In the genomic region with DNA sequence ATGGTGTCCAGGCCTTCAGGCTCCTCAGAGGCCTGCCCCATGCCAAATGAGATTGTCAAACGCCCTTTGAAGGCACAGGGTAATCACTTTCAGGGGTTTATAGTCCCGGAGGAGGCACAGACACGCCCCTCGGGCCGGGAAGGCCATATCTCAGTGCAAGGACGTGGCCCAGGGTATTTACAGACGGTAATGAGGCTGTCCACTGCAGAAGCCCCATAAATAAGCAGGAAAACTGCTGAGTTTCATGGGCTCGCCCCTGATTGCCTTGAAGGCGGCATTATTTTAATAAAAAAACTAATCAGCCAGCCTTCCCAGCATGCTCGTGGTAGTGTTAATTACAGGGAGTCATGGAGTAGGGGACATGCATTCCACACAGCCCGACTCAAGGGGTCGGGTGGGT, we compare ENCODE assay signal across 16 mouse cellular contexts. TPM values are rescaled to one million over a fixed set of nuclear protein-coding genes. Genes with fewer than 3 reads are reported as not detected.
"Had no signal": no experiment of that assay in that cellular context is flagged by ENCODE, and none has a peak within 500 bp of the region (broad histone marks: within the 10 kb centered on the region; RNA-seq: fewer than 3 reads in every experiment).

No protein-coding gene starts in this region.

- H3K4me3 ChIP-seq: layer of hippocampus, adult 2 months; limb, embryonic 15.5 days; liver, embryonic 12.5 days; midbrain, embryonic 10.5 days; midbrain, embryonic 15.5 days had no signal

- ATAC-seq: liver, embryonic 12.5 days; midbrain, embryonic 15.5 days had no signal

- H3K4me2 ChIP-seq: limb, embryonic 15.5 days; liver, embryonic 12.5 days; lung, embryonic 14.5 days; midbrain, embryonic 15.5 days had no signal

- H3K27me3 ChIP-seq: liver, embryonic 12.5 days; midbrain, embryonic 15.5 days had no signal

- H3K9me3 ChIP-seq: limb, embryonic 15.5 days; liver, embryonic 12.5 days; midbrain, embryonic 10.5 days; midbrain, embryonic 15.5 days had no signal

- H3K9ac ChIP-seq: limb, embryonic 15.5 days; liver, embryonic 12.5 days; lung, embryonic 14.5 days; midbrain, embryonic 15.5 days had no signal

- H3K36me3 ChIP-seq: limb, embryonic 15.5 days; liver, embryonic 12.5 days; midbrain, embryonic 10.5 days; midbrain, embryonic 15.5 days had no signal

- H3K27ac ChIP-seq: layer of hippocampus, adult 2 months; limb, embryonic 15.5 days; liver, embryonic 12.5 days; macrophage; midbrain, embryonic 10.5 days; midbrain, embryonic 15.5 days had no signal

- DNase-seq: kidney, adult 18-20 months; kidney, postnatal 10 days; kidney, postnatal 4 days; lung, embryonic 14.5 days; lung, postnatal 14 days; retina, postnatal 1 day; right cerebral cortex, postnatal 4 days; spleen, adult 18-20 months; thymus, adult 18-20 months; thymus, postnatal 14 days had no signal

RNA-seq across cellular contexts. Expression of a gene that starts 26.8 kb away (rescaled TPM):
- polyA plus RNA-seq: liver, embryonic 12.5 days; lung, embryonic 14.5 days; macrophage; midbrain, embryonic 10.5 days had no signal

RNA-seq across cellular contexts. Expression of a gene that starts 54.1 kb away (rescaled TPM):
- polyA plus RNA-seq: macrophage had no signal
